ENCODE assay signal across 21 mouse cellular contexts in the genomic region with DNA sequence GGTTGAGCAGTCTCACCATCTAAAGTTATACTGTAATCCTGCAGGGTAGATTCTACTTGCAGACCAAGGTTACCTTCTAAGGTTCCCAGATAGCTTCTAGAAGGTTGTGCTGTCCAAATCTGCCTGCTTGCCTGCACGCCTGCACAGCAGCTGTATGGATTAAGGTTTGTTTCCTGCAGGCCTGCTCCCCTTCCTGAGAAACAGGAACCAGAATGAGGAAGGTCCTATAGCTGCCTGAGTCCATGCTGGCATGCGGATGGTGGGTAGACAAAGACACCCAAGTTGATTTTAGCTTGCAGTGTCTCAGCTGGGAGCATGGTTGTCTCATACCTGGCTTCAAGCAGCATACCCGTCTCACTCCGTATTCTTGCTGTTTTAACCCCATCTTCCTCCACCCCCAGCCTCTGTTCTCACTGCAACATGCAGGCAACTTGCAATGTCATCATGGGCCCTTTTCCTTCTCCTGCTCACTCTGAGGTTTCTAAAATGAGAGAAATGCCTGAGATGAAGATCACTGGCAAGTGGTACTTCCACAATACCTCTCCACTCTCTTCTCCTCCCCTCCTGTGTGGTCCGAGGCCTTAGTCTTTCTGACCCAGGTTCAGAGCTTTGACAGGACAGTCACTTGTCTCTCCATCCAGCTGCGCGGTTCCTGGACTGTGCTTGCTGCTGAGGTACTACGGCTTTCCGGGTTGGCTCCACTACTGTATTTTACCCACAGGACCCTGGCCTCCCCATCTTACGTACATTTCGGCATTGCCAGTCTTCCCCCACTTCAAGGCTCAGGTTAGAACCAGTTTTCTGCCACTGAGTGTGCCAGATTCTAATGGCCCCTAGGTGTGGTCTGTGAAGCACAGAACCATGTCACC. TPM values are rescaled to one million over a fixed set of nuclear protein-coding genes. Genes with fewer than 3 reads are reported as not detected.
DNase-seq lines count a peak whose midpoint lies in the region; ATAC-seq and TF ChIP-seq lines count a peak whose summit lies in the region.
"Had no signal": no experiment of that assay in that cellular context is flagged by ENCODE, and none has a peak within 500 bp of the region (broad histone marks: within the 10 kb centered on the region; RNA-seq: fewer than 3 reads in every experiment).

No protein-coding gene starts in this region.

- TF ChIP-seq POLR2A in bone marrow, adult 2 months (IDR thresholded peaks at IDR 0.05; ENCODE audit: borderline replicate concordance, control insufficient read depth, low read depth, low read length), result no peak

- no peak overlapping the region for H3K4me3 ChIP-seq in liver, embryonic 11.5 days (ENCODE audit: low read depth, low read length)
- H3K4me3 ChIP-seq in bone marrow, adult 2 months (replicated peaks; ENCODE audit: control insufficient read depth, low read depth, low read length), result no peak overlapping the region
- H3K4me3 ChIP-seq: embryonic facial prominence, embryonic 13.5 days; forebrain, embryonic 10.5 days; hindbrain, embryonic 10.5 days; neural tube, embryonic 12.5 days had no signal

- H3K36me3 ChIP-seq in liver, embryonic 11.5 days (ENCODE audit: control insufficient read depth, insufficient read depth, low read length), result peaks cover 9% of the 10 kb centered on the region; the same call in 1 of the 2 replicates

- WGBS in liver, embryonic 11.5 days, result 76% methylated on average over 11 of the region's 11 CpGs
- 56% methylated on average over 11 of the region's 11 CpGs for WGBS in bone marrow, adult 2 months

- no peaks in the 10 kb centered on the region for H3K9me3 ChIP-seq in liver, embryonic 11.5 days (ENCODE audit: control insufficient read depth, low read length)
- H3K9me3 ChIP-seq: embryonic facial prominence, embryonic 13.5 days; forebrain, embryonic 10.5 days; G1E; hindbrain, embryonic 10.5 days; neural tube, embryonic 12.5 days had no signal

- ATAC-seq in liver, embryonic 11.5 days (replicated peaks; ENCODE audit: low FRiP score), result no peak
- peak; percentile 77 for ATAC-seq in megakaryocyte, adult 5-6 weeks (ENCODE audit: poor library complexity, severe bottlenecking)
- ATAC-seq: activated CD4-positive, CD25-positive, alpha-beta regulatory T cell, adult 4 months had no signal

- no peaks in the 10 kb centered on the region for H3K27me3 ChIP-seq in liver, embryonic 11.5 days (replicated peaks; ENCODE audit: control insufficient read depth, insufficient read depth, low read length)
- H3K27me3 ChIP-seq: embryonic facial prominence, embryonic 13.5 days; neural tube, embryonic 12.5 days had no signal

- H3K27ac ChIP-seq in liver, embryonic 11.5 days (ENCODE audit: low read depth, low read length), result no peak overlapping the region
- H3K27ac ChIP-seq in bone marrow, adult 2 months (ENCODE audit: control insufficient read depth, insufficient read depth, low read depth, low read length, poor library complexity), result peak overlapping the region; percentile 49
- H3K27ac ChIP-seq: embryonic facial prominence, embryonic 13.5 days; forebrain, embryonic 10.5 days; hindbrain, embryonic 10.5 days; kidney, postnatal 0 days; neural tube, embryonic 12.5 days had no signal

- H3K9ac ChIP-seq in liver, embryonic 11.5 days (ENCODE audit: low read depth, low read length), result no peak overlapping the region
- H3K9ac ChIP-seq: embryonic facial prominence, embryonic 13.5 days; neural tube, embryonic 12.5 days had no signal

- DNase-seq in liver (peak; percentile 8), 416B (ENCODE audit: low read depth) (peak; percentile 58), MN1 (ENCODE audit: low spot score) (no peak)
- no peak for DNase-seq in liver, embryonic 11.5 days (ENCODE audit: low spot score)
- no peak for DNase-seq in cerebellum, postnatal 10 days
- DNase-seq in gastrocnemius, adult 8-10 months (ENCODE audit: low spot score in 2 of 2), result no peak
- DNase-seq: adrenal gland, postnatal 25 days; midbrain, embryonic 14.5 days had no signal

- TF ChIP-seq CTCF in bone marrow, adult 2 months (IDR thresholded peaks at IDR 0.05; ENCODE audit: control insufficient read depth, insufficient read depth, low read length), result no peak

- H3K4me2 ChIP-seq in liver, embryonic 11.5 days, result no peak overlapping the region
- H3K4me2 ChIP-seq: embryonic facial prominence, embryonic 13.5 days; neural tube, embryonic 12.5 days had no signal

- no peaks in the 10 kb centered on the region for H3K4me1 ChIP-seq in liver, embryonic 11.5 days (replicated peaks; ENCODE audit: control insufficient read depth, insufficient read depth, low read length)
- H3K4me1 ChIP-seq in bone marrow, adult 2 months (ENCODE audit: control insufficient read depth, insufficient read depth, low read length), result peaks cover 5% of the 10 kb centered on the region; the same call in 1 of the 2 replicates
- H3K4me1 ChIP-seq: embryonic facial prominence, embryonic 13.5 days; forebrain, embryonic 10.5 days; hindbrain, embryonic 10.5 days; neural tube, embryonic 12.5 days had no signal

RNA-seq across cellular contexts. Expression of a gene that starts 34.0 kb away (rescaled TPM):
- 32.3 and 37.3 TPM in 2 replicates for polyA plus RNA-seq in liver, embryonic 11.5 days (2014; fragmentation: Nextera tagmentation; extraction: Ambion mirVana)
- polyA plus RNA-seq in bone marrow, adult 2 months (2011; ENCODE audit: insufficient read depth, insufficient read length, low replicate concordance, missing spikeins), result 23.3 and 24.2 TPM in 2 replicates
- 18.0 and 25.5 TPM in 2 replicates for total RNA-seq in megakaryocyte, adult 5-6 weeks (2015)
- 23.4 and 29.7 TPM in 2 replicates for total RNA-seq in megakaryocyte, adult 5-6 weeks (2017)
- 10 to 100 TPM; 14.6 to 19.1 (median 15.8) TPM for total RNA-seq in gastrocnemius, adult 8-10 months (2022)

RNA-seq across cellular contexts. Expression of a gene that starts 36.5 kb away (rescaled TPM):
- polyA plus RNA-seq in liver, embryonic 11.5 days (2014; fragmentation: Nextera tagmentation; extraction: Ambion mirVana), result not detected in 2 replicates
- polyA plus RNA-seq in bone marrow, adult 2 months (2011; ENCODE audit: insufficient read depth, insufficient read length, low replicate concordance, missing spikeins), result not detected in 2 replicates
- total RNA-seq in megakaryocyte, adult 5-6 weeks (2015), result 0.47 TPM in 1 of 2 replicates, not detected in the other
- 0.12 and 0.62 TPM in 2 replicates for total RNA-seq in megakaryocyte, adult 5-6 weeks (2017)
- not detected for total RNA-seq in gastrocnemius, adult 8-10 months (2022)
- total RNA-seq: adrenal gland, postnatal 25 days; G1E; gastrocnemius, postnatal 4 days; layer of hippocampus, postnatal 14 days had no signal
- polyA plus RNA-seq: embryonic facial prominence, embryonic 13.5 days; forebrain, embryonic 10.5 days; G1E; heart, embryonic 14.5 days; hindbrain, embryonic 10.5 days; kidney, postnatal 0 days; midbrain, embryonic 14.5 days; neural tube, embryonic 12.5 days had no signal

RNA-seq across cellular contexts. Expression of a gene that starts 51.4 kb away (rescaled TPM):
- 19.3 and 22.2 TPM in 2 replicates for polyA plus RNA-seq in liver, embryonic 11.5 days (2014; fragmentation: Nextera tagmentation; extraction: Ambion mirVana)
- 2.3 TPM in 1 of 2 replicates, not detected in the other for polyA plus RNA-seq in bone marrow, adult 2 months (2011; ENCODE audit: insufficient read depth, insufficient read length, low replicate concordance, missing spikeins)
- 54.1 and 63.1 TPM in 2 replicates for total RNA-seq in megakaryocyte, adult 5-6 weeks (2015)
- 48.7 and 54.6 TPM in 2 replicates for total RNA-seq in megakaryocyte, adult 5-6 weeks (2017)
- total RNA-seq in gastrocnemius, adult 8-10 months (2022), result 10 to 100 TPM; 15.2 to 21.7 (median 18.0) TPM

RNA-seq across cellular contexts. Expression of a gene that starts 51.7 kb away (rescaled TPM):
- polyA plus RNA-seq in liver, embryonic 11.5 days (2014; fragmentation: Nextera tagmentation; extraction: Ambion mirVana), result 0.11 TPM in 1 of 2 replicates, not detected in the other
- polyA plus RNA-seq in bone marrow, adult 2 months (2011; ENCODE audit: insufficient read depth, insufficient read length, low replicate concordance, missing spikeins), result not detected in 2 replicates
- total RNA-seq in megakaryocyte, adult 5-6 weeks (2015), result not detected in 2 replicates
- total RNA-seq in megakaryocyte, adult 5-6 weeks (2017), result not detected in 2 replicates
- under 1 TPM in 2 of 4 experiments, not detected in 2; 0.15 to 0.54 TPM for total RNA-seq in gastrocnemius, adult 8-10 months (2022)
- total RNA-seq: G1E had no signal
- polyA plus RNA-seq: G1E; heart, embryonic 14.5 days; hindbrain, embryonic 10.5 days; liver, embryonic 16.5 days; midbrain, embryonic 14.5 days had no signal

Comparison
In these comparisons a context has a peak if more than half of its experiments do, and no peak if none do; other contexts are left out.
1. DNase-seq: peak in liver (single experiment) and 416B (single experiment); none in liver, embryonic 11.5 days (single experiment), cerebellum, postnatal 10 days (0 of 2), gastrocnemius, adult 8-10 months (0 of 2) and MN1 (single experiment).